Mouse (Mus musculus): ENCODE measurements at regions not wholly inside any gene's neighbourhood (a gene's known extent, or its start where the extent isn't known, plus 50 kb on each side); places are given as distances from the start of the nearest gene placed in this dataset.

DNA sequence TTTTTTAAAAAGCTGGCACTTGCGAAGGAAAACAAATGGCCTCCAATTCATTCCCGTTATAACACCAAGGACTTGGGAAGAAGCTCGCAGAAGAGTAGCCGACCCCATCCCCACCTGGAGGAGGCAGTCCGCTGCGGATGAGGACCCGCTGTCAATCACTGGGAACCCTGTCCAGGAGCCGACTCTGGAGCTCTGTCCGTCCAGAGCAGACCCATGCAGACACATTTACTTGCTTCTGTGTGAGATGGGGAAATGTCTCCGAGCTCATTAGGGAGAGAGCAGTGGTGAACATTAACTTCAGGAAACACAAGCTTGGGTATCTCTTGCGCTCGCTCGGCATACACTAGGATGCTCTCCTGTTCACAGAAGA is 50.5 kb upstream of the Tmem132d start:
- no peak for DNase-seq (ENCODE audit: low spot score in 2 of 2)

- no peak for DNase-seq (ENCODE audit: low spot score in 2 of 2)
These were observed 50.0 kb upstream of the Tmem132d start for GRCm38 (mm10) chr5:128482617-128483440.

All from adrenal gland, adult 18-20 months (tissue).